Mouse (Mus musculus) liver, embryonic 14.5 days (tissue): ENCODE data around the gene Olfr374.
"Not testable (repeated sequence)": the region's sequence is repeated elsewhere in the genome, so short reads cannot be mapped to it uniquely, and the experiment has no call there.

Experiments used
- CTCF ChIP-seq: IDR thresholded peaks from 2 replicates; pipeline ENCODE4 v1.5.1; 2016; ENCODE audit warnings: antibody characterized with exemption, low read depth, control low read depth
- EP300 ChIP-seq: IDR thresholded peaks from 2 replicates; pipeline ENCODE4 v1.6.1; 2016; ENCODE audit warnings: antibody characterized with exemption, low read depth

- not testable (repeated sequence) for TF ChIP-seq CTCF, EP300
These were observed 49.2 kb upstream of the Olfr374 start for GRCm38 (mm10) chr8:72057643-72058042.
